7 mouse cellular contexts compared by ENCODE assay signal in genomic region chr19:47446841-47447365, GRCm38 (mm10). TPM values are rescaled to one million over a fixed set of nuclear protein-coding genes. Genes with fewer than 3 reads are reported as not detected.
A peak's percentile ranks its signal among the peaks of the same experiment; 100 is the strongest.
DNase-seq lines count a peak whose midpoint lies in the region; ATAC-seq lines count a peak whose summit lies in the region.

No protein-coding gene starts in this region.

- no peaks in the 10 kb centered on the region for H3K27me3 ChIP-seq in neural tube, embryonic 12.5 days (replicated peaks)
- no peaks in the 10 kb centered on the region for H3K27me3 ChIP-seq in forebrain, embryonic 11.5 days (ENCODE audit: control insufficient read depth, insufficient read depth, low read length)
- no peaks in the 10 kb centered on the region for H3K27me3 ChIP-seq in midbrain, embryonic 15.5 days (replicated peaks)

- DNase-seq in neural tube, embryonic 10.5 days (ENCODE audit: extremely low spot score, low spot score) = no peak
- peak; percentile 61 for DNase-seq in forebrain, embryonic 11.5 days (ENCODE audit: low spot score)
- peak; percentile 67 to 68 for DNase-seq in heart, postnatal 36 days
- DNase-seq in layer of hippocampus, postnatal 10 days (ENCODE audit: low spot score in 2 of 2) = peak; percentile 46 to 58
- peak; percentile 63 for DNase-seq in thymus, postnatal 25 days

- H3K36me3 ChIP-seq in neural tube, embryonic 12.5 days = no peaks in the 10 kb centered on the region
- H3K36me3 ChIP-seq in forebrain, embryonic 11.5 days (ENCODE audit: control insufficient read depth, insufficient read depth, low read length) = no peaks in the 10 kb centered on the region
- no peaks in the 10 kb centered on the region for H3K36me3 ChIP-seq in midbrain, embryonic 15.5 days (replicated peaks)

- H3K4me3 ChIP-seq in neural tube, embryonic 12.5 days = no peak overlapping the region
- no peak overlapping the region for H3K4me3 ChIP-seq in forebrain, embryonic 11.5 days (ENCODE audit: low read depth, low read length)
- no peak overlapping the region for H3K4me3 ChIP-seq in midbrain, embryonic 15.5 days

- H3K9ac ChIP-seq in neural tube, embryonic 12.5 days = no peak overlapping the region
- no peak overlapping the region for H3K9ac ChIP-seq in forebrain, embryonic 11.5 days (ENCODE audit: low read length)
- H3K9ac ChIP-seq in midbrain, embryonic 15.5 days = no peak overlapping the region

- no peak overlapping the region for H3K27ac ChIP-seq in neural tube, embryonic 12.5 days
- H3K27ac ChIP-seq in forebrain, embryonic 11.5 days (ENCODE audit: low read depth, low read length) = no peak overlapping the region
- no peak overlapping the region for H3K27ac ChIP-seq in midbrain, embryonic 15.5 days

- WGBS in neural tube, embryonic 12.5 days = 46% methylated on average over 9 of the region's 9 CpGs
- WGBS in forebrain, embryonic 11.5 days = 43% methylated on average over 9 of the region's 9 CpGs
- 56% methylated on average over 9 of the region's 9 CpGs for WGBS in midbrain, embryonic 15.5 days

- H3K4me2 ChIP-seq in neural tube, embryonic 12.5 days (replicated peaks) = peak overlapping the region; percentile 26
- H3K4me2 ChIP-seq in forebrain, embryonic 11.5 days (ENCODE audit: low read depth, low read length, severe bottlenecking) = no peak overlapping the region
- no peak overlapping the region for H3K4me2 ChIP-seq in midbrain, embryonic 15.5 days

- H3K9me3 ChIP-seq in neural tube, embryonic 12.5 days = no peaks in the 10 kb centered on the region
- H3K9me3 ChIP-seq in forebrain, embryonic 11.5 days (ENCODE audit: control insufficient read depth, low read length) = no peaks in the 10 kb centered on the region
- H3K9me3 ChIP-seq in midbrain, embryonic 15.5 days = no peaks in the 10 kb centered on the region

- peaks cover 64% of the 10 kb centered on the region for H3K4me1 ChIP-seq in neural tube, embryonic 12.5 days
- peaks cover 8% of the 10 kb centered on the region for H3K4me1 ChIP-seq in forebrain, embryonic 11.5 days (replicated peaks; ENCODE audit: control insufficient read depth, insufficient read depth, low read length)
- peaks cover 18% of the 10 kb centered on the region for H3K4me1 ChIP-seq in midbrain, embryonic 15.5 days

- intact Hi-C loops in heart, postnatal 36 days (cut with DNase I) = no loop called here

- ATAC-seq in neural tube, embryonic 12.5 days (ENCODE audit: low FRiP score, low read depth) = peak; percentile 27; the same call in 1 of the 2 replicates
- 0 out of 2 replicates have a peak, but pooled peaks have one; percentile 48 for ATAC-seq in forebrain, embryonic 11.5 days (replicated peaks; ENCODE audit: low FRiP score)
- ATAC-seq in midbrain, embryonic 15.5 days (replicated peaks) = 0 out of 2 replicates have a peak, but pooled peaks have one; percentile 10

RNA-seq across cellular contexts. Expression of gene Sh3pxd2a, which starts 17.3 kb away (rescaled TPM):
- polyA plus RNA-seq in neural tube, embryonic 12.5 days (2016; fragmentation: Nextera tagmentation; extraction: Ambion mirVana) = 4.4 and 4.6 TPM in 2 replicates
- 5.2 and 5.4 TPM in 2 replicates for polyA plus RNA-seq in forebrain, embryonic 11.5 days (2014; fragmentation: Nextera tagmentation; extraction: Ambion mirVana)
- 10 to 100 TPM; 47.7 to 59.2 TPM for total RNA-seq in heart, postnatal 36 days (2021)
- total RNA-seq in layer of hippocampus, postnatal 10 days (2021) = 10 to 100 TPM; 28.0 to 29.1 TPM
- 2.3 TPM in 2 replicates for polyA plus RNA-seq in midbrain, embryonic 15.5 days (2015; fragmentation: Nextera tagmentation; extraction: Ambion mirVana)
